Mouse (Mus musculus) forebrain, embryonic 13.5 days (tissue): ENCODE measurements around the gene Micu1. TPM values are rescaled to one million over a fixed set of nuclear protein-coding genes. Genes with fewer than 3 reads are reported as not detected.

Source experiments
- ATAC-seq: fragments of 200-750 bp; cut with Nextera tagmentation; 2 replicates; pipeline ENCODE4 v1.8.0; 2017
- H3K27ac ChIP-seq: fragments of 300-500 bp; sonication (generic); 2 replicates; pipeline ENCODE4 v1.5.1; 2015; ENCODE audit warnings: inconsistent platforms, mild to moderate bottlenecking, moderate library complexity
- H3K27me3 ChIP-seq: fragments of 300-500 bp; sonication (generic); 2 replicates; pipeline ENCODE4 v1.6.1; 2015; ENCODE audit warnings: mild to moderate bottlenecking, inconsistent platforms
- H3K36me3 ChIP-seq: fragments of 300-500 bp; sonication (generic); 2 replicates; pipeline ENCODE4 v1.6.1; 2015; ENCODE audit warnings: mild to moderate bottlenecking, inconsistent platforms; ENCODE audit not compliant: poor library complexity, severe bottlenecking
- H3K4me1 ChIP-seq: fragments of 300-500 bp; sonication (generic); 2 replicates; pipeline ENCODE4 v1.6.1; 2015; ENCODE audit warnings: inconsistent platforms
- H3K4me2 ChIP-seq: fragments of 300-500 bp; sonication (generic); 2 replicates; pipeline ENCODE4 v1.6.1; 2015; ENCODE audit warnings: inconsistent platforms, mild to moderate bottlenecking, moderate library complexity
- H3K4me3 ChIP-seq: fragments of 300-500 bp; sonication (generic); 2 replicates; pipeline ENCODE4 v1.5.1; 2015; ENCODE audit warnings: mild to moderate bottlenecking, inconsistent platforms
- H3K9ac ChIP-seq: fragments of 300-500 bp; sonication (generic); 2 replicates; pipeline ENCODE4 v1.6.1; 2015; ENCODE audit warnings: mild to moderate bottlenecking, inconsistent platforms
- H3K9me3 ChIP-seq: fragments of 300-500 bp; sonication (generic); replicated peaks from 2 replicates; pipeline ENCODE4 v1.6.1; 2016; ENCODE audit warnings: inconsistent platforms
- WGBS: fragments of 180-500 bp; shearing (Covaris S2); methylation state at CpG from one replicate; pipeline ENCODE4 v1.1.7; 2015; 5-methylcytosine and 5-hydroxymethylcytosine counted together
- polyA plus RNA-seq: library from polyadenylated mRNA; unstranded; fragments of >200 nt; fragmentation: Nextera tagmentation; extraction: Ambion mirVana; gene quantifications from 2 replicates; pipeline ENCODE4 v1.2.1, GENCODE M21; 2015

Micu1 gene
- polyA plus RNA-seq, 1 experiment from 2014 or later = 69.0 TPM

DNA sequence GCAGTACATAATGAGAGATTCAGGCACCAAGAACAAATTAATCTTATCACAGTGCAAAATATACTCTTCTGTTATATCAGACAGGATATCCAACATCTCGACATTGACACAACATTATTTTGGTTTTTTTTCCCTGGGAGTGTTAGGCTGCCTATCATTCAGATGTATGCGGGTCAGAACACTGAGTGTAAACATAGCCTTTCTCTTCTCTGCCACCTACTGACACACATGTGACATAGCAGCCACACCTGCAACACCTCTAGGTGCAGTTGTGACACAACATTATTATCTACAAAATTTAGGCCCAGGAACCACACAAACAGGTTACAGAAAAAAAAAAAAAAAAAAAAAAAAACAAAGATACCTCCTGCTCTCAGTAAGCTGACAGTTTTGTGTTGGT is 115.3 kb downstream of the Micu1 start:
- Histone ChIP-seq H3K4me1 (peaks cover 20% of the 10 kb centered on the region; the same call in 1 of the 2 replicates), H3K27ac (no peak overlapping the region), H3K9ac (no peak overlapping the region), H3K4me3 (no peak overlapping the region), H3K4me2 (no peak overlapping the region), H3K9me3 (no peaks in the 10 kb centered on the region), H3K36me3 (no peaks in the 10 kb centered on the region), H3K27me3 (no peaks in the 10 kb centered on the region)
- ATAC-seq = 0 out of 2 replicates have a peak, but pooled peaks have one; percentile 16
- WGBS = 44% methylated on average over 2 of the region's 2 CpGs

DNA sequence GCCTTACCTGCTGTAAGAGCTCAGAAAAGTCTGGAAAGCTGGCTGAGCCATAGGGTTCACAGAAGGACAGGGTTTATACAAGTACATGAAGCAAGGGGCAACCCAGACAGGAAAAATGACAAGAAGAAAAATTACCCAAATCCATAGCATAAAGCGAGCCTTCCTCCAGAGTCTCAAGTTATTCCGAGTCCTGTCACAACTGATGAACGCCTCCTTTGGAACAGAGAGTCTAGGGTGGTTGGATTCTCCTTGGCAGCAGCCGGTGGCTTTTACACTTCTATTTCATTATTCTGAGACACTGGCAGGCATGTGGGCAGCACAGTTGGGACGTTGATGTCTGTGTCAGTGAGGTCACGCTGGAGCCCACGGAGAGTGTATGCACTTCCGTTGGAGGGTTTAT is 115.7 kb downstream of the Micu1 start:
- H3K4me1 ChIP-seq = peaks cover 17% of the 10 kb centered on the region; the same call in 1 of the 2 replicates
- no peak overlapping the region for H3K27ac ChIP-seq
- ATAC-seq = no peak
- whole genome bisulfite sequencing = 91% methylated on average over 8 of the region's 8 CpGs
- no peaks in the 10 kb centered on the region for H3K27me3 ChIP-seq
- H3K4me2 ChIP-seq = no peak overlapping the region
- H3K4me3 ChIP-seq = no peak overlapping the region
- H3K9ac ChIP-seq = no peak overlapping the region
- no peaks in the 10 kb centered on the region for H3K36me3 ChIP-seq
- no peaks in the 10 kb centered on the region for H3K9me3 ChIP-seq

DNA sequence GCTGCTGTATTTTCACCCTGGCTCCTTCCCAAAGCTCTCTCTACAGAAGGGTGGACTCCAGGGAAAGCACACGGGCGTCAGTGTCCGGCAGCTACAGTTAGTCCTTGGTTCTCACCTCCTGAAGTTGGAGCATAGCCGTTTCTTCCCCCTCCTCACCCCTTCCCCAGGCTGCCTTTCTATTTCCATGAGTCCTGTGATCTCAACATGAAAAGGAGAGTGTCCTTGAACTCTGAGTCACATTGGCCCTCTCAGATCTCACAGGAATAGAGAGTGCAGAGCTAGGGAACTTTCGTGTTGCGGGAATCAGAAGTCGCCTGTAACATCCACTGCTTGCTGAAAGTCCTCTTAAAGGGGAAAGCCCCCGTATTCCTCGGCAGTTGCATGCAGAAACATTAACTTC is 116.9 kb downstream of the Micu1 start:
- Histone ChIP-seq H3K4me2 (no peak overlapping the region), H3K27me3 (no peaks in the 10 kb centered on the region), H3K9ac (no peak overlapping the region), H3K4me1 (peaks cover 7% of the 10 kb centered on the region; the same call in 1 of the 2 replicates), H3K27ac (no peak overlapping the region), H3K36me3 (no peaks in the 10 kb centered on the region), H3K9me3 (no peaks in the 10 kb centered on the region), H3K4me3 (no peak overlapping the region)
- WGBS = 83% methylated on average over 9 of the region's 9 CpGs
- no peak for ATAC-seq

DNA sequence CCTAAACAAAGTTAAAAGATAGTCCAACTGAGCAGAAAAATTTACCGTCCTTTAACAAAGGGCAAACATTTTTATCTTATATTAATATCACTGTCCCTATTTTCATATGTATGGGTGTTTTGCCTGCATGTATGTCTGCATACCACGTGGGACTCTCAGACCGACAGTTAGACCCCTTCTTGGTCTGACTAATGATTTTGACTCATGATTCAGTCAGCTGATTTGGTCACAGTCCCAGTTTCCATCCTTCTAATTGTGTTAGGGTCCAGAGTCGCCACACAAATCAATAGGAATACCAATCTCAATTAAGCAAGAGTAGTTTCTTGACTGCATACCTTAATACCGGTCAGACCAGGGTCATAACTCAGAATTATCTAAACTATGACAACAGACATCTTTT is 118.6 kb downstream of the Micu1 start:
- H3K4me1 ChIP-seq = peaks cover 7% of the 10 kb centered on the region; the same call in 1 of the 2 replicates
- H3K36me3 ChIP-seq = no peaks in the 10 kb centered on the region
- 90% methylated on average over 5 of the region's 5 CpGs for WGBS

DNA sequence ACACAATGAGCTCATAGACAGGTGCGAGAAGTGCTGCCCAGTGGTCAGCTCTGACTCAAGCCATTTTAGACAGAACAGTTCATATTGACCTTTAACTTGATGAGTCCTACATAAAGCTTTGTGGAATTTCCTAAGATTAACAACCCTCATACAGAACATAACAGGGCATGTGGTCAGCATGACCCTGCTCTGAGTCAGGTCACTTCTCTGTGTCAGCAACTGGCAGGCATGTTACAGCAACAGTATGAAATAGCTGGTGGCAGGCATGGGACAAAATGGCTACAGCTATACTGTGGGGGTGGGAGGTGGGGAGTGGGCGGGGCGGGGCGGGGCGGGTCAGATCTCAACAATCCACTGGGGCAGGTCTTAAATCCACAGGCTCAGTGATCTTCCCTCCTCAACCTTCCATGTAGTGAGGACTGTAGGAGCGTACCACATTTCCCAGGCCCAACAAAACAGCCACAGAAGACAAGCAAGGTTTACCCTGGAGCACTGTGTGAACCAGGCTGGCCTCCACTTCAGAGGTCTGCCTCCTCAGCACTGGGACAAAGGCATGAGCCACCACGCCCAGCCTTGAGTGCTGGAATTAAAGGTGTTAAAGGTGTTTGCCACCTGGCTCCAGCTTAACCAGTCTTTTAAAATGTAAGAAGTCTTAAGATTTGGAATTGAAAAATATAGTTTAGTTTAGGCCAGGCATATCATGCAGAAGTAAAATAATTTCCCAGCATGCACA is 119.2 kb downstream of the Micu1 start:
- ATAC-seq = no peak
- no peaks in the 10 kb centered on the region for H3K9me3 ChIP-seq
- H3K27ac ChIP-seq = no peak overlapping the region
- H3K27me3 ChIP-seq = no peaks in the 10 kb centered on the region
- no peak overlapping the region for H3K4me2 ChIP-seq
- WGBS = 90% methylated on average over 7 of the region's 7 CpGs
- no peak overlapping the region for H3K4me3 ChIP-seq
- H3K9ac ChIP-seq = no peak overlapping the region
- no peaks in the 10 kb centered on the region for H3K36me3 ChIP-seq
- H3K4me1 ChIP-seq = 0 out of 2 replicates have a peak, but pooled peaks cover 2% of the 10 kb centered on the region

More for the DNA sequence above, 118.6 kb downstream of the Micu1 start:
- Histone ChIP-seq H3K27ac (no peak overlapping the region), H3K9me3 (no peaks in the 10 kb centered on the region), H3K4me2 (no peak overlapping the region), H3K27me3 (no peaks in the 10 kb centered on the region), H3K4me3 (no peak overlapping the region), H3K9ac (no peak overlapping the region)
- no peak for ATAC-seq

DNA sequence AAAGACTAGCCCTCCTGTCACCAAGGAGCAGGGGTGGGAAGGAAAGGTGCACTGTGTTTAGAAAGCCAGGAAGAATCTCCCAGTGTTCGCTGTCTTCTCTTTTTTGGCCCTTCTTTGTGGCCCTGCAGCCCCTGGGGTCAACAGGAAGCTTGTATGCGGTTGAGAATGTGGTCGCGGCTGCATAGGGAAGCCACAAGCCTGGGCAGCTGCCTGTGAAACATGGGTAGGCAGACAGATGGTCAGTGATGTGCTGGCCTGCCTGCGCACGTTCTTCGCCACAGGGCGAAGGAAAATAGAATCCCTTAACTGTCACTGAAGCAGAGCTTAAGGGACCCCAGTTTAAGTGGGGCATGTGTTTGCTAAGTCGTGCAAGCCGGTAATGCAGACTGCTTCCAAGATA is 120.6 kb downstream of the Micu1 start:
- peaks cover 10% of the 10 kb centered on the region for H3K36me3 ChIP-seq
- WGBS = 92% methylated on average over 10 of the region's 10 CpGs
- no peak for ATAC-seq
- 0 out of 2 replicates have a peak, but pooled peaks cover 2% of the 10 kb centered on the region for H3K4me1 ChIP-seq
- H3K9ac ChIP-seq = no peak overlapping the region
- H3K9me3 ChIP-seq = no peaks in the 10 kb centered on the region
- no peak overlapping the region for H3K4me3 ChIP-seq
- H3K27ac ChIP-seq = no peak overlapping the region
- H3K27me3 ChIP-seq = no peaks in the 10 kb centered on the region
- no peak overlapping the region for H3K4me2 ChIP-seq

DNA sequence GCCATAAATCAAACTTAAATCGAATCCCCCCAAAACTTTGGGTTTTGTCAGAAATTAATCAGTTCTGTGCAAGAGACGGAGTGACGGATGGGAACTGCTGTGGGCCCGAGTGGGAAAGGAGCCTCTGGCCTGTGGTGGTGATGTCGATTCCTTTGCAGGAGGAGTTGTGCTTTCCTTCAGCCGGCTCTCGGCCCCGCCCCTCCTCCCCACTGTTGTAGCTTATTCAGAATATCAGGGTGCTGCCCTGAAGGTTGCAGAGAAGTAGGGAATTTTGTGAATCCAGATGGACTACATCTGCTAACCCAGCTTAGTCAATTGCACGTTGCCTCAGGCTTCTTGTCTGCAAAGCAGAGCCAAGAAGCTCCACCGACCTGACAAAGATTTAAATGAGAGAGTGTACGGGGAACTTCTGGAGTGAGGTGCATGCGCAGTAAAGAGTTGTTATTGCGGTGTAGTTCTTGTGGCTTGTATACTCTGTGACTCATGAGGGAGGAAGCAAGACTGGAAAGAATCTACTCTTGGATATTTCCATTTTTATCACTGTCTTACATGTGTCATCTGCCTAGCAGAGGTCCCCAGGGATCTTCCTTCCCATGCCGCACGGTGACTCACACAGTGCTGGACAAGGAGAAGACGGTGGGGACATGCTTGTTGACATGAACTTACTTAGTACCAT is 123.0 kb downstream of the Micu1 start:
- Histone ChIP-seq H3K4me2 (no peak overlapping the region), H3K4me1 (0 out of 2 replicates have a peak, but pooled peaks cover 2% of the 10 kb centered on the region), H3K4me3 (no peak overlapping the region), H3K27me3 (no peaks in the 10 kb centered on the region), H3K36me3 (peaks cover 31% of the 10 kb centered on the region), H3K27ac (no peak overlapping the region), H3K9me3 (0 out of 2 replicates have a peak, but pooled peaks cover 4% of the 10 kb centered on the region), H3K9ac (no peak overlapping the region)
- ATAC-seq = no peak
- WGBS = 89% methylated on average over 16 of the region's 16 CpGs

DNA sequence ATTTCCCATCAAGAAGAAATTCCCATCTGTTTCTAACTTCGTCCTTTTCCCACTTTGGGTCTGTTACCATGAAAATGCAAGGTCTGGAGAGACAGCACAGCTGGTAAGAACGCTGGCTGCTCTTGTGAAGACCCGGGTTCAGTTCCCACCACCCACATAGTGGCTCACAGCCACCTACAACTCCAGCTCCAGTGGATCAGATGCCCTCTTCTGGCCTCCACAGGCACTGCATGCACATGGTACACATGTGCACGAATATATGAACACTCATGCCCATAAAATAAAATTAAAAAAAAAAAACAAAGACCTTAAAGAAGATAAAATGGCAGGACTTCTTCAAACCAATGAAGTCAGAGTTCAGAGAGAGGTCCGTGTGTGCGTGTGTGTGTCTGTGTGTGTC is 127.6 kb downstream of the Micu1 start:
- ATAC-seq = no peak
- no peak overlapping the region for H3K9ac ChIP-seq
- no peaks in the 10 kb centered on the region for H3K27me3 ChIP-seq
- 0 out of 2 replicates have a peak, but pooled peaks cover 4% of the 10 kb centered on the region for H3K9me3 ChIP-seq
- no peaks in the 10 kb centered on the region for H3K4me1 ChIP-seq
- peaks cover 39% of the 10 kb centered on the region for H3K36me3 ChIP-seq
- no peak overlapping the region for H3K4me2 ChIP-seq
- no peak overlapping the region for H3K27ac ChIP-seq
- 98% methylated on average over 6 of the region's 6 CpGs for WGBS
- no peak overlapping the region for H3K4me3 ChIP-seq

DNA sequence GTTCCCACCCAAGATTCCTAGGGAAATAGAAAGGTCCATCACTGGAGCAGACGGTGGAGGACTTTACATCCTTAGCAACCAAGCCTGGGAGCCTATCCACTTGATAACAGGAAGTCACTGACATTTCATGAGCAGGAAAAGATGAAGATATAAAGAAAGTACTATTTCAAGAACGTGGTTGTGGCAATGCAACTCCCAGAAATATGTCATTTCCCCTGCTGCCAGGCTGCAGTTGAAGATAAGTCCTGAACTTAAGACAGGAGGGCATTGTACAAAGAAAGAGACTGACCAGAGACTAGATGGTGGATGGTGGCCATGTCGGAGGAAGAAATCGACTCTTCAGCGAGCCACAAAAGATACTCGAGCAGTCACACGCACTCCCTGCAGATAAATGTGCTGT is 129.7 kb downstream of the Micu1 start:
- H3K9ac ChIP-seq = no peak overlapping the region
- 0 out of 2 replicates have a peak, but pooled peaks cover 4% of the 10 kb centered on the region for H3K9me3 ChIP-seq
- no peaks in the 10 kb centered on the region for H3K27me3 ChIP-seq
- no peak overlapping the region for H3K4me2 ChIP-seq
- no peaks in the 10 kb centered on the region for H3K4me1 ChIP-seq
- no peak overlapping the region for H3K4me3 ChIP-seq
- 89% methylated on average over 7 of the region's 7 CpGs for WGBS
- no peak for ATAC-seq
- H3K36me3 ChIP-seq = peaks cover 38% of the 10 kb centered on the region
- H3K27ac ChIP-seq = no peak overlapping the region

DNA sequence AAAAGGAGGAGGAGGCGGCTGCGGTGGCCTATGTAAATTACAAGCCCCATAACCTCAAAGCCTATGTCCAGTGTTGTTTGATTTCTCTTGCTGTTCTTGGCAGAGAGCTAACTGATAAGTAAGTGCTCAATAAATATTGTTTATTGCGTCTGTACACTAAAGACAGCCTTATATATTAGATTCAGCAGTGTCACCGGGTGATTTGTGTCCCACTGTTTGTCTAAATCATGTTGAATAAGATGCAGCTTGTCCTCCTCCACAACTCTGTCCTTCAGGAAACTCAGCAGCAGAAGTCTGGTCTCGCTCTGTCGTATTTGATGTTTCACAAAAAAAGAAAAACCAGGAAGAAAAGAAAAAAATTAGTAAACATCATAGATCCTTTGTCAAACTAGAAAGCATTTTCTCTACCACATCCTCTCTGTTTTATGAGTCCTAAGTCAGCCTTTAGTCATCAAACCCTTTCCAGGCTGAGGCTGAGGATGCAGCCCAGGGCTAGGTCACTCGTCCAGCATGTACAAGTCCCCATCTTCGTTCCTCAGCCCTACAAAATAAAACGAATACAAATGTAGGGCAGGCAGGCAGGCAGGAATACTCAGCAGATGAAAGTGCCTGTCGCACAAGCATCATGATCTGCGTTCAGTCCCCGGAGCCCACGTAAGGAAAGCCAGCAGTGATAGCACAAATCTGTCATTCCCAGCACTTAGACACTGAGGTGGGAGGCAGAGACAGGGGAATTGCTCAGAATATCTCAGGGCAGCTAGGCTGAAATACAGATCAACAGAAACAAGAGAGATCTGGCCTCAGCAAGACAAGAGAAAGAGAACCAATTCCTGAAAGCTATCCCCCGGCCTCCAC is 133.3 kb downstream of the Micu1 start:
- WGBS = 94% methylated on average over 14 of the region's 14 CpGs
- Histone ChIP-seq H3K27ac (no peak overlapping the region), H3K4me3 (no peak overlapping the region), H3K9ac (no peak overlapping the region), H3K4me2 (no peak overlapping the region), H3K9me3 (no peaks in the 10 kb centered on the region), H3K27me3 (no peaks in the 10 kb centered on the region), H3K36me3 (peaks cover 8% of the 10 kb centered on the region), H3K4me1 (no peaks in the 10 kb centered on the region)
- no peak for ATAC-seq

DNA sequence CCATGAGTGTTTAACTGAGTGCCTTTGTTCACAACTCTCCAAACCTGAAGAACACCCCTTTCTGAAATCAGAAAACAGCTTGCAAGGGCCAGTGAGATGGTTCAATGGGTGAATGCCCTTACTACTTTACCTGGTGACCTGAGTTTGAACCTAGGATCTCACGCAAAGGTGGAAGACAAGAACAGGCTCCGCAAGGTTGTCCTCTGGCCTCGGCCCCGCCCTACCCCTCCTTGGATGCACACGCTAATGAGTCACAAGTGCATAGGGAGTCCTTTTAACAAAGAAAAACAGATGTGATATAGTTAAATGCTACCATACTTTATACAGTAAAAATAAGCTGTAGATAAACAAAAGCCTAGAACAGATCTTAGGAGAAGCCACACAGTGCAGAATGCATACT is 135.2 kb downstream of the Micu1 start:
- Histone ChIP-seq H3K4me2 (no peak overlapping the region), H3K9me3 (no peaks in the 10 kb centered on the region), H3K4me3 (no peak overlapping the region), H3K9ac (no peak overlapping the region), H3K4me1 (no peaks in the 10 kb centered on the region), H3K27ac (no peak overlapping the region), H3K27me3 (no peaks in the 10 kb centered on the region), H3K36me3 (peaks cover 4% of the 10 kb centered on the region)
- 96% methylated on average over 5 of the region's 5 CpGs for WGBS
- ATAC-seq = no peak

DNA sequence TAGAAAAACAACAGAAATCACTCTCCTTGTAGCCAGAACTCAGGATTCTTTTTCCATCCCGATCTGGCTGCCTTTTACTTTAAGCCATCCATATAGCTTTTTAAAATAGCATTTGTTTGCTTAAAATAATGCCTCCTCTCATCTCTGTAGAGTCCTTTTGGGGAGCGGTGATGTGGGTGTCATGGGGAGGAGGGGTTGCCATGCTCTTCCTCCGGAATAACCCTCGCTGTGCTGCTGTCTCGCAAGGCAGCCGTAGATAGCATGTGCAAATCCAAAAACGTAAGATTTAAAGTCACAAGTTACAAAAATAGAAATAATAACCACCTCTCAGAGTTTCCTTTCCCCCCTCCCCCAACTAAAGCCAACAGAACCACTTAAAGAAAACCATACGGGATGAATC is 139.2 kb downstream of the Micu1 start:
- H3K9ac ChIP-seq = no peak overlapping the region
- no peaks in the 10 kb centered on the region for H3K4me1 ChIP-seq
- H3K36me3 ChIP-seq = no peaks in the 10 kb centered on the region
- 94% methylated on average over 8 of the region's 8 CpGs for WGBS
- H3K4me3 ChIP-seq = no peak overlapping the region
- H3K27me3 ChIP-seq = no peaks in the 10 kb centered on the region
- no peaks in the 10 kb centered on the region for H3K9me3 ChIP-seq
- H3K27ac ChIP-seq = no peak overlapping the region
- no peak overlapping the region for H3K4me2 ChIP-seq
- no peak for ATAC-seq
